Comparison of ENCODE assay signal across 8 mouse cellular contexts in the genomic region with DNA sequence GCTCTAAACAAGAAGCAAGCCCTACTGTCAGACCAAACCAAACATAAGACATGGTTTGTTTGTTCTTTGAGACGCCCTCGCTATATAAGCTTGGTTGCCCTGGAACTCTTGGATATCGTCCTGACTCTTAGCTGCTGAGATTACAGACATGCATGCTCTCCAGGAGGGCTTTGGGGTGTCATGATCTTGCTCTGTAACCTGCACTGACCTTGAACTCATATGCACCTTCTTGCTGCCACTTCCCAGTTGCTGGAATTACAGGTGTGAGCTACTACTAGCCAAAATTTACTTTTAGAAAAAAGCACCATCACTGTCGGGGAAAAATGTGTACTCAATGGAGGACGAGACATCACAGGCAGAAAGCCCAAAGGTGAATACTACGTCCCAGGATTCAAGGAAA. TPM values are rescaled to one million over a fixed set of nuclear protein-coding genes. Genes with fewer than 3 reads are reported as not detected.
DNase-seq lines count a peak whose midpoint lies in the region; ATAC-seq and TF ChIP-seq lines count a peak whose summit lies in the region.

No protein-coding gene starts in this region.

- peaks cover 9% of the 10 kb centered on the region for H3K4me1 ChIP-seq in heart, adult 2 months (ENCODE audit: control insufficient read depth, insufficient read depth, low read length)
- H3K4me1 ChIP-seq in forebrain, postnatal 0 days (ENCODE audit: insufficient read depth), result peaks cover 6% of the 10 kb centered on the region
- H3K4me1 ChIP-seq in liver, embryonic 16.5 days (ENCODE audit: control insufficient read depth, low read depth, low read length), result peaks cover 23% of the 10 kb centered on the region

- H3K79me2 ChIP-seq in heart, adult 2 months (replicated peaks; ENCODE audit: control insufficient read depth, insufficient read depth, low read length), result no peaks in the 10 kb centered on the region

- H3K9me3 ChIP-seq in forebrain, postnatal 0 days (ENCODE audit: low read length), result no peaks in the 10 kb centered on the region
- H3K9me3 ChIP-seq in liver, embryonic 16.5 days (replicated peaks; ENCODE audit: control insufficient read depth, low read length), result no peaks in the 10 kb centered on the region

- H3K9ac ChIP-seq in heart, adult 2 months (ENCODE audit: low read depth, low read length), result peak overlapping the region; percentile 80
- H3K9ac ChIP-seq in forebrain, postnatal 0 days, result peak overlapping the region; percentile 74
- no peak overlapping the region; the same call in 1 of the 2 replicates for H3K9ac ChIP-seq in liver, embryonic 16.5 days (ENCODE audit: low read depth, low read length)

- no peak for TF ChIP-seq EP300 in heart, adult 2 months (IDR thresholded peaks at IDR 0.05; ENCODE audit: insufficient read depth, low read depth, low read length)

- H3K27ac ChIP-seq in heart, adult 2 months, result peak overlapping the region; percentile 98
- peak overlapping the region; percentile 98 for H3K27ac ChIP-seq in forebrain, postnatal 0 days (ENCODE audit: low read depth, low read length)
- peak overlapping the region; percentile 90 for H3K27ac ChIP-seq in liver, embryonic 16.5 days (ENCODE audit: low read length)

- no peak for DNase-seq in heart, adult 2 months
- no peak for DNase-seq in heart, postnatal 14 days
- peak; percentile 36 for DNase-seq in ES-CJ7 (ENCODE audit: low read depth, low spot score)
- no peak for DNase-seq in forebrain, postnatal 0 days
- no peak for DNase-seq in thymus, postnatal 36 days

- intact Hi-C loops in heart, adult 2 months (cut with DNase I), result no loop called here
- intact Hi-C loops in heart, postnatal 14 days (cut with DNase I), result loop anchor here (1.0 kb wide), 1 partner anchor 89 kb away; no protein-coding TSS in a partner anchor

- no peak for TF ChIP-seq POLR2A in heart, adult 2 months (IDR thresholded peaks at IDR 0.05; ENCODE audit: insufficient read depth, low read depth, low read length)

- ATAC-seq in forebrain, postnatal 0 days, result no peak
- ATAC-seq in liver, embryonic 16.5 days (ENCODE audit: low read depth), result no peak
- no peak for ATAC-seq in inflammation-experienced regulatory T-cells, adult 6 months
- ATAC-seq in megakaryocyte progenitor cell, adult 5-6 weeks (replicated peaks; ENCODE audit: poor library complexity), result no peak

- H3K36me3 ChIP-seq in heart, adult 2 months (ENCODE audit: control insufficient read depth, insufficient read depth, low read length), result peaks cover 8% of the 10 kb centered on the region
- peaks cover under 1% of the 10 kb centered on the region; the same call in 1 of the 2 replicates for H3K36me3 ChIP-seq in forebrain, postnatal 0 days (ENCODE audit: insufficient read depth)
- no peaks in the 10 kb centered on the region for H3K36me3 ChIP-seq in liver, embryonic 16.5 days (ENCODE audit: control insufficient read depth, insufficient read depth)

- peak overlapping the region; percentile 93 for H3K4me2 ChIP-seq in forebrain, postnatal 0 days (ENCODE audit: low read depth)
- H3K4me2 ChIP-seq in liver, embryonic 16.5 days (ENCODE audit: low read depth, low read length), result peak overlapping the region; percentile 97

- 69% methylated on average over 6 of the region's 6 CpGs for WGBS in heart, adult 2 months
- WGBS in forebrain, postnatal 0 days, result 78% methylated on average over 6 of the region's 6 CpGs
- WGBS in liver, embryonic 16.5 days (ENCODE audit: insufficient replicate concordance), result 66% methylated on average over 6 of the region's 6 CpGs

- H3K27me3 ChIP-seq in heart, adult 2 months (ENCODE audit: control insufficient read depth, insufficient read depth, low read length), result no peaks in the 10 kb centered on the region
- H3K27me3 ChIP-seq in forebrain, postnatal 0 days (ENCODE audit: insufficient read depth, low read length), result no peaks in the 10 kb centered on the region
- H3K27me3 ChIP-seq in liver, embryonic 16.5 days (ENCODE audit: control insufficient read depth, insufficient read depth, low read depth, low read length), result no peaks in the 10 kb centered on the region

- peak overlapping the region; percentile 74 for H3K4me3 ChIP-seq in heart, adult 2 months
- peak overlapping the region; percentile 61 for H3K4me3 ChIP-seq in forebrain, postnatal 0 days (ENCODE audit: low read depth, low read length)
- peak overlapping the region; percentile 87 for H3K4me3 ChIP-seq in liver, embryonic 16.5 days (ENCODE audit: low read depth, low read length)

- TF ChIP-seq CTCF in heart, adult 2 months (IDR thresholded peaks at IDR 0.05), result no peak
- TF ChIP-seq CTCF in forebrain, postnatal 0 days (IDR thresholded peaks at IDR 0.05; ENCODE audit: low read depth), result no peak

RNA-seq across cellular contexts. Expression of a gene that starts 0.8 kb away (rescaled TPM):
- total RNA-seq in heart, adult 2 months (2021), result 100 to 1,000 TPM; 332 to 391 TPM
- 356 and 500 TPM in 2 replicates for polyA plus RNA-seq in heart, adult 2 months (2012; rRNA removed)
- 100 to 1,000 TPM; 208 to 209 TPM for total RNA-seq in heart, postnatal 14 days (2021)
- 34.0 and 41.6 TPM in 2 replicates for total RNA-seq in forebrain, postnatal 0 days (2014; rRNA removed)
- polyA plus RNA-seq in forebrain, postnatal 0 days (2015; fragmentation: Nextera tagmentation; extraction: Ambion mirVana), result 48.2 and 50.0 TPM in 2 replicates
- polyA plus RNA-seq in liver, embryonic 16.5 days (2015; fragmentation: Nextera tagmentation; extraction: Ambion mirVana), result 0.65 and 0.96 TPM in 2 replicates
- polyA plus RNA-seq in inflammation-experienced regulatory T-cells, adult 6 months (2017; shearing (Covaris generic)), result 10 to 100 TPM; 12.8 to 19.9 (median 17.3) TPM
- total RNA-seq in megakaryocyte progenitor cell, adult 5-6 weeks (2015), result 13.8 and 17.6 TPM in 2 replicates
- 8.8 and 9.4 TPM in 2 replicates for total RNA-seq in megakaryocyte progenitor cell, adult 5-6 weeks (2017)

RNA-seq across cellular contexts. Expression of a gene that starts 7.3 kb away (rescaled TPM):
- 10 to 100 TPM; 41.8 to 47.5 TPM for total RNA-seq in heart, adult 2 months (2021)
- polyA plus RNA-seq in heart, adult 2 months (2012; rRNA removed), result 29.2 and 34.6 TPM in 2 replicates
- 10 to 100 TPM; 46.5 to 47.5 TPM for total RNA-seq in heart, postnatal 14 days (2021)
- total RNA-seq in forebrain, postnatal 0 days (2014; rRNA removed), result 22.3 and 32.6 TPM in 2 replicates
- polyA plus RNA-seq in forebrain, postnatal 0 days (2015; fragmentation: Nextera tagmentation; extraction: Ambion mirVana), result 4.7 and 7.7 TPM in 2 replicates
- polyA plus RNA-seq in liver, embryonic 16.5 days (2015; fragmentation: Nextera tagmentation; extraction: Ambion mirVana), result 4.0 and 4.3 TPM in 2 replicates
- 1 to 10 TPM; 1.7 to 6.7 (median 3.6) TPM for polyA plus RNA-seq in inflammation-experienced regulatory T-cells, adult 6 months (2017; shearing (Covaris generic))
- 48.6 and 48.9 TPM in 2 replicates for total RNA-seq in megakaryocyte progenitor cell, adult 5-6 weeks (2015)
- total RNA-seq in megakaryocyte progenitor cell, adult 5-6 weeks (2017), result 9.0 and 11.6 TPM in 2 replicates

RNA-seq across cellular contexts. Expression of a gene that starts 31.4 kb away (rescaled TPM):
- not detected for total RNA-seq in heart, adult 2 months (2021)
- polyA plus RNA-seq in heart, adult 2 months (2012; rRNA removed), result not detected in 2 replicates
- total RNA-seq in heart, postnatal 14 days (2021), result not detected
- total RNA-seq in forebrain, postnatal 0 days (2014; rRNA removed), result 0.24 and 0.69 TPM in 2 replicates
- 0.10 and 0.42 TPM in 2 replicates for polyA plus RNA-seq in forebrain, postnatal 0 days (2015; fragmentation: Nextera tagmentation; extraction: Ambion mirVana)
- polyA plus RNA-seq in liver, embryonic 16.5 days (2015; fragmentation: Nextera tagmentation; extraction: Ambion mirVana), result 76.8 and 88.2 TPM in 2 replicates
- not detected for polyA plus RNA-seq in inflammation-experienced regulatory T-cells, adult 6 months (2017; shearing (Covaris generic))
- not detected in 2 replicates for total RNA-seq in megakaryocyte progenitor cell, adult 5-6 weeks (2015)
- not detected in 2 replicates for total RNA-seq in megakaryocyte progenitor cell, adult 5-6 weeks (2017)

RNA-seq across cellular contexts. Expression of a gene that starts 32.1 kb away (rescaled TPM):
- total RNA-seq in heart, adult 2 months (2021), result 1,000 to 10,000 TPM in 1 of 2 experiments, 100 to 1,000 TPM in 1; 947 to 1,091 TPM
- polyA plus RNA-seq in heart, adult 2 months (2012; rRNA removed), result 1,148 and 1,658 TPM in 2 replicates
- 1,000 to 10,000 TPM; 1,195 to 1,221 TPM for total RNA-seq in heart, postnatal 14 days (2021)
- 205 and 250 TPM in 2 replicates for total RNA-seq in forebrain, postnatal 0 days (2014; rRNA removed)
- 203 and 255 TPM in 2 replicates for polyA plus RNA-seq in forebrain, postnatal 0 days (2015; fragmentation: Nextera tagmentation; extraction: Ambion mirVana)
- polyA plus RNA-seq in liver, embryonic 16.5 days (2015; fragmentation: Nextera tagmentation; extraction: Ambion mirVana), result 102 and 107 TPM in 2 replicates
- 100 to 1,000 TPM; 138 to 155 (median 155) TPM for polyA plus RNA-seq in inflammation-experienced regulatory T-cells, adult 6 months (2017; shearing (Covaris generic))
- total RNA-seq in megakaryocyte progenitor cell, adult 5-6 weeks (2015), result 172 and 181 TPM in 2 replicates
- total RNA-seq in megakaryocyte progenitor cell, adult 5-6 weeks (2017), result 106 and 108 TPM in 2 replicates

RNA-seq across cellular contexts. Expression of a gene that starts 41.7 kb away (rescaled TPM):
- total RNA-seq in heart, adult 2 months (2021), result 10 to 100 TPM; 45.2 to 48.2 TPM
- polyA plus RNA-seq in heart, adult 2 months (2012; rRNA removed), result 25.0 and 25.1 TPM in 2 replicates
- 10 to 100 TPM; 43.6 to 45.6 TPM for total RNA-seq in heart, postnatal 14 days (2021)
- total RNA-seq in forebrain, postnatal 0 days (2014; rRNA removed), result 82.2 and 90.1 TPM in 2 replicates
- 158 and 159 TPM in 2 replicates for polyA plus RNA-seq in forebrain, postnatal 0 days (2015; fragmentation: Nextera tagmentation; extraction: Ambion mirVana)
- polyA plus RNA-seq in liver, embryonic 16.5 days (2015; fragmentation: Nextera tagmentation; extraction: Ambion mirVana), result 31.6 and 31.7 TPM in 2 replicates
- polyA plus RNA-seq in inflammation-experienced regulatory T-cells, adult 6 months (2017; shearing (Covaris generic)), result 10 to 100 TPM; 68.8 to 87.0 (median 73.8) TPM
- total RNA-seq in megakaryocyte progenitor cell, adult 5-6 weeks (2015), result 79.4 and 105 TPM in 2 replicates
- 68.8 and 72.2 TPM in 2 replicates for total RNA-seq in megakaryocyte progenitor cell, adult 5-6 weeks (2017)
